Mouse (Mus musculus): Measurements from ENCODE around the gene Tsen2.

DNA sequence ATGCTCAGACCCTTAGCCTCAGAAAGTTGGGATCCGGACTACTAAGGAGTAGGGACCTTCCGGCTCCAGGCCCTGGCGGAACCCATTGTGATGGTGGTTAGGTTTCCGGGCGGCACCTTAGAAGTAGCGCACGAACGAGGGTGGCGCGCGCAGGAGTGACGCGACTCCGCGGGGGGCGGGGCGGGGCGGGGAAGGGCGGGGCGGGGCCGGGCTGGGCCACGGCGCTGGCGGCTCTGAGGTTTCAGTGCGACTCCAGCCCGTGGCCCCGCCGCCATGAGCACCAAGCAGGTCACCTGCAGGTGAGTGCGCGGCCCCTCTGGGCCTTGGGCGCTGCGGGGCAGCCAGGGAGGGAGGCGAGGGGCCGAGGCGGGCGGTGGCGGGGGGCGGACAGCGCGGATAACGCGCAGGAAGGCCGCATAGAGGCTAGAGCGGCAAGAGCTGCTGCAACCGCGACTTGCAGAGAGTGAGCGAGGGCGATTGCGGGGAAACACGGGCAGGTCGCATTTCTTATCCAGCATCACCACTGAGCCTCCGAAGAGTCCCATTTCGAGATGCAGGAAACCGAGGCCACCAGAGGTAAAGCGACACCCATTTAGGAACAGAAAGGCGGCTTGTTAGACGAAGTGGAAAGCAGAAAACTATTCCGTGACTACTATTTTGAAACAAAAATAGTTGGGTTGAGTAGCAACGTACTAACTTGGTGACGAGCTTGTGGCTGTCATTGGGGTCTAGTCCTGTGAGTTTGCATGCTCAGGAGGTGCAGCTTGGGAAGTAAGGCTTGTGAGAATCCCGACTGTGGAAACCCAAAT lies 57.5 kb downstream of the Tsen2 start, which contains the start of gene Mkrn2:
- TF ChIP-seq CTCF (conservative IDR thresholded peaks at IDR 0.05; ENCODE audit: low read length) (no peak), POU5F1 (IDR thresholded peaks at IDR 0.05; ENCODE audit: borderline replicate concordance, low read length) (no peak), NANOG (IDR thresholded peaks at IDR 0.05; ENCODE audit: borderline replicate concordance, low read length) (no peak)
